Mouse (Mus musculus): ENCODE results near the gene Helz. TPM values are rescaled to one million over a fixed set of nuclear protein-coding genes. Genes with fewer than 3 reads are reported as not detected.

The Helz gene
- polyA plus RNA-seq, 1 experiment: 16.4 TPM

- peak; percentile 86 for DNase-seq (ENCODE audit: low read depth)
- TF ChIP-seq CTCF (IDR thresholded peaks at IDR 0.05; ENCODE audit: borderline replicate concordance, extremely low read depth, insufficient read depth, insufficient read length) (peak; percentile 87), POLR2A (IDR thresholded peaks at IDR 0.05; ENCODE audit: borderline replicate concordance, extremely low read depth, insufficient read depth, insufficient read length, poor library complexity, severe bottlenecking) (no peak)
These were observed 81.8 kb downstream of the Helz start for GRCm38 (mm10) chr11:107629504-107629903.

- TF ChIP-seq POLR2A (IDR thresholded peaks at IDR 0.05; ENCODE audit: borderline replicate concordance, extremely low read depth, insufficient read depth, insufficient read length, poor library complexity, severe bottlenecking): no peak
- TF ChIP-seq CTCF (IDR thresholded peaks at IDR 0.05; ENCODE audit: borderline replicate concordance, extremely low read depth, insufficient read depth, insufficient read length): no peak
- DNase-seq (ENCODE audit: low read depth): peak; percentile 19
These were observed 82.2 kb downstream of the Helz start for GRCm38 (mm10) chr11:107629951-107630350.

GRCm38 (mm10) chr11:107631124-107631523 lies 83.4 kb downstream of the Helz start:
- no peak for TF ChIP-seq CTCF (IDR thresholded peaks at IDR 0.05; ENCODE audit: borderline replicate concordance, extremely low read depth, insufficient read depth, insufficient read length)
- TF ChIP-seq POLR2A (IDR thresholded peaks at IDR 0.05; ENCODE audit: borderline replicate concordance, extremely low read depth, insufficient read depth, insufficient read length, poor library complexity, severe bottlenecking): no peak
- no peak for DNase-seq (ENCODE audit: low read depth)

- DNase-seq (ENCODE audit: low read depth): no peak
These were observed 85.9 kb downstream of the Helz start for GRCm38 (mm10) chr11:107633563-107634146.

GRCm38 (mm10) chr11:107638137-107638536 lies 90.4 kb downstream of the Helz start:
- no peak for DNase-seq (ENCODE audit: low read depth)
- no peak for TF ChIP-seq POLR2A (IDR thresholded peaks at IDR 0.05; ENCODE audit: borderline replicate concordance, extremely low read depth, insufficient read depth, insufficient read length, poor library complexity, severe bottlenecking)
- TF ChIP-seq CTCF (IDR thresholded peaks at IDR 0.05; ENCODE audit: borderline replicate concordance, extremely low read depth, insufficient read depth, insufficient read length): no peak

More at GRCm38 (mm10) chr11:107633563-107634146, 85.9 kb downstream of the Helz start:
- no peak for TF ChIP-seq POLR2A (IDR thresholded peaks at IDR 0.05; ENCODE audit: borderline replicate concordance, extremely low read depth, insufficient read depth, insufficient read length, poor library complexity, severe bottlenecking)
- no peak for TF ChIP-seq CTCF (IDR thresholded peaks at IDR 0.05; ENCODE audit: borderline replicate concordance, extremely low read depth, insufficient read depth, insufficient read length)

- DNase-seq (ENCODE audit: low read depth): no peak
- no peak for TF ChIP-seq POLR2A (IDR thresholded peaks at IDR 0.05; ENCODE audit: borderline replicate concordance, extremely low read depth, insufficient read depth, insufficient read length, poor library complexity, severe bottlenecking)
- no peak for TF ChIP-seq CTCF (IDR thresholded peaks at IDR 0.05; ENCODE audit: borderline replicate concordance, extremely low read depth, insufficient read depth, insufficient read length)
These were observed 91.9 kb downstream of the Helz start for GRCm38 (mm10) chr11:107639657-107640056.

GRCm38 (mm10) chr11:107644461-107644860 lies 96.7 kb downstream of the Helz start:
- TF ChIP-seq CTCF (IDR thresholded peaks at IDR 0.05; ENCODE audit: borderline replicate concordance, extremely low read depth, insufficient read depth, insufficient read length) (no peak), POLR2A (IDR thresholded peaks at IDR 0.05; ENCODE audit: borderline replicate concordance, extremely low read depth, insufficient read depth, insufficient read length, poor library complexity, severe bottlenecking) (no peak)
- no peak for DNase-seq (ENCODE audit: low read depth)

- no peak for DNase-seq (ENCODE audit: low read depth)
- no peak for TF ChIP-seq POLR2A (IDR thresholded peaks at IDR 0.05; ENCODE audit: borderline replicate concordance, extremely low read depth, insufficient read depth, insufficient read length, poor library complexity, severe bottlenecking)
- no peak for TF ChIP-seq CTCF (IDR thresholded peaks at IDR 0.05; ENCODE audit: borderline replicate concordance, extremely low read depth, insufficient read depth, insufficient read length)
These were observed 99.6 kb downstream of the Helz start for GRCm38 (mm10) chr11:107647330-107647729.

GRCm38 (mm10) chr11:107648668-107649067 lies 100.9 kb downstream of the Helz start:
- TF ChIP-seq CTCF (IDR thresholded peaks at IDR 0.05; ENCODE audit: borderline replicate concordance, extremely low read depth, insufficient read depth, insufficient read length) (no peak), POLR2A (IDR thresholded peaks at IDR 0.05; ENCODE audit: borderline replicate concordance, extremely low read depth, insufficient read depth, insufficient read length, poor library complexity, severe bottlenecking) (no peak)
- peak; percentile 17 for DNase-seq (ENCODE audit: low read depth)

GRCm38 (mm10) chr11:107649458-107649857 lies 101.7 kb downstream of the Helz start:
- TF ChIP-seq POLR2A (IDR thresholded peaks at IDR 0.05; ENCODE audit: borderline replicate concordance, extremely low read depth, insufficient read depth, insufficient read length, poor library complexity, severe bottlenecking): no peak
- TF ChIP-seq CTCF (IDR thresholded peaks at IDR 0.05; ENCODE audit: borderline replicate concordance, extremely low read depth, insufficient read depth, insufficient read length): no peak
- DNase-seq (ENCODE audit: low read depth): no peak

GRCm38 (mm10) chr11:107650422-107651051 lies 102.8 kb downstream of the Helz start:
- no peak for DNase-seq (ENCODE audit: low read depth)
- no peak for TF ChIP-seq CTCF (IDR thresholded peaks at IDR 0.05; ENCODE audit: borderline replicate concordance, extremely low read depth, insufficient read depth, insufficient read length)
- no peak for TF ChIP-seq POLR2A (IDR thresholded peaks at IDR 0.05; ENCODE audit: borderline replicate concordance, extremely low read depth, insufficient read depth, insufficient read length, poor library complexity, severe bottlenecking)

- no peak for TF ChIP-seq POLR2A (IDR thresholded peaks at IDR 0.05; ENCODE audit: borderline replicate concordance, extremely low read depth, insufficient read depth, insufficient read length, poor library complexity, severe bottlenecking)
- peak; percentile 59 for DNase-seq (ENCODE audit: low read depth)
These were observed 103.7 kb downstream of the Helz start for GRCm38 (mm10) chr11:107651391-107651790.

All from brain, embryonic 14.5 days (tissue).